Mouse (Mus musculus): Measurements from ENCODE around the gene Hoxc13. TPM values are rescaled to one million over a fixed set of nuclear protein-coding genes. Genes with fewer than 3 reads are reported as not detected.
A peak's percentile ranks its signal among the peaks of the same experiment; 100 is the strongest.

The Hoxc13 gene
- polyA plus RNA-seq, 1 experiment from 2014 or later, result not detected

DNA sequence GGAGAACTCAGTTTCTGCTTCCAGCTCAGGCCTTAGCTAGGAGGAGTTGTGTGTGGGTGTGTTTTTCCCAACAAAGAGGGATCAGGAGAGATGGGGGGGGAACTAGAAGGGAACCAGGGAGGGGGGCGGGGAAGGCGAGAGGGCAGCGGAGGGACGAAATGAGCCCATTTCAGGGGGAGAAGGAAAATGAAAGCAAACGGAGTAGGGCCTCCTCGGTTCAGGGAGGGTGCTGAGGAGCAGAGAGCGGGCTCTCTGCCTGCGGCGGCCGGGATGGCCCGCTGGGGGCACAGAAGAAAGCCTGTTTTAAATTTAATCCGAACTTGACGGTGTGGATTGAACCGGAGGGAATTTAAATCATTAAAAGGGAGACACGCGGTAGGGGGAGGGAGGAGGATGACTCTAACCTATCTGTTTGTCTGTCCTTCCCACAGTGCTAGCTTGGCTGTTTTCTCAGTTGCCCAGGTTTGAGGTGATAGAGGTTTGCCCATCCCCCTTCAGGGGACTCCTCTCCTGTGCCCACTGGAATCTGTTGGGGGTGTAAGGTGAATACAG lies 56.6 kb downstream of the Hoxc13 start:
- no peak overlapping the region for H3K27ac ChIP-seq (ENCODE audit: low read length)
- H3K9me3 ChIP-seq (ENCODE audit: control insufficient read depth, low read length), result no peaks in the 10 kb centered on the region
- peaks cover 92% of the 10 kb centered on the region for H3K27me3 ChIP-seq (replicated peaks; ENCODE audit: control insufficient read depth, insufficient read depth, low read length)
- H3K4me1 ChIP-seq (ENCODE audit: control insufficient read depth, insufficient read depth, low read length), result peaks cover 9% of the 10 kb centered on the region; the same call in 1 of the 2 replicates
- ATAC-seq, result no peak
- H3K9ac ChIP-seq (ENCODE audit: low read depth, low read length), result peak overlapping the region; percentile 12; the same call in 1 of the 2 replicates
- peak overlapping the region; percentile 18 for H3K4me3 ChIP-seq (ENCODE audit: low read length)
- peak overlapping the region; percentile 42 for H3K4me2 ChIP-seq (ENCODE audit: low read depth, low read length)
- WGBS, result 12% methylated on average over 16 of the region's 16 CpGs
- no peaks in the 10 kb centered on the region for H3K36me3 ChIP-seq (ENCODE audit: control insufficient read depth, insufficient read depth, low read length)

Small RNAs within 50 kb of the gene (microRNA-seq; reads per million reads assigned to microRNA genes)
- 309 reads per million, percentile 62 among the genes with 10 or more reads in this experiment for gene Mir196a-2

Other genes starting within 250 kb of the Hoxc13 start
- 55.5 and 77.3 TPM in 2 replicates for gene Atp5g2, start 248.8 kb upstream of the Hoxc13 start, polyA plus RNA-seq (2015; fragmentation: Nextera tagmentation; extraction: Ambion mirVana)
- gene Calcoco1, start 198.9 kb upstream of the Hoxc13 start, polyA plus RNA-seq (2015; fragmentation: Nextera tagmentation; extraction: Ambion mirVana), result 26.5 and 27.0 TPM in 2 replicates
- not detected in 2 replicates for gene Hoxc12, start 15.7 kb downstream of the Hoxc13 start, polyA plus RNA-seq (2015; fragmentation: Nextera tagmentation; extraction: Ambion mirVana)
- gene Hoxc11, start 33.3 kb downstream of the Hoxc13 start, polyA plus RNA-seq (2015; fragmentation: Nextera tagmentation; extraction: Ambion mirVana), result 0.06 TPM in 1 of 2 replicates, not detected in the other
- 1.1 and 1.3 TPM in 2 replicates for gene Hoxc10, start 45.7 kb downstream of the Hoxc13 start, polyA plus RNA-seq (2015; fragmentation: Nextera tagmentation; extraction: Ambion mirVana)
- gene Hoxc5, start 46.3 kb downstream of the Hoxc13 start, polyA plus RNA-seq (2015; fragmentation: Nextera tagmentation; extraction: Ambion mirVana), result 6.8 and 7.2 TPM in 2 replicates
- 0.49 and 0.76 TPM in 2 replicates for gene Hoxc9, start 55.3 kb downstream of the Hoxc13 start, polyA plus RNA-seq (2015; fragmentation: Nextera tagmentation; extraction: Ambion mirVana)
- 4.5 and 4.9 TPM in 2 replicates for gene Hoxc8, start 69.5 kb downstream of the Hoxc13 start, polyA plus RNA-seq (2015; fragmentation: Nextera tagmentation; extraction: Ambion mirVana)
- 3.2 and 4.0 TPM in 2 replicates for gene Hoxc6, start 77.2 kb downstream of the Hoxc13 start, polyA plus RNA-seq (2015; fragmentation: Nextera tagmentation; extraction: Ambion mirVana)
- gene Hoxc4, start 97.8 kb downstream of the Hoxc13 start, polyA plus RNA-seq (2015; fragmentation: Nextera tagmentation; extraction: Ambion mirVana), result 8.8 and 9.7 TPM in 2 replicates
- gene Smug1, start 246.0 kb downstream of the Hoxc13 start, polyA plus RNA-seq (2015; fragmentation: Nextera tagmentation; extraction: Ambion mirVana), result 20.2 and 22.1 TPM in 2 replicates